Mouse (Mus musculus): Measurements from ENCODE around the gene Pdcl2. TPM values are rescaled to one million over a fixed set of nuclear protein-coding genes. Genes with fewer than 3 reads are reported as not detected.

Gene Pdcl2
- total and polyA plus RNA-seq, 3 experiments, result not detected

DNA sequence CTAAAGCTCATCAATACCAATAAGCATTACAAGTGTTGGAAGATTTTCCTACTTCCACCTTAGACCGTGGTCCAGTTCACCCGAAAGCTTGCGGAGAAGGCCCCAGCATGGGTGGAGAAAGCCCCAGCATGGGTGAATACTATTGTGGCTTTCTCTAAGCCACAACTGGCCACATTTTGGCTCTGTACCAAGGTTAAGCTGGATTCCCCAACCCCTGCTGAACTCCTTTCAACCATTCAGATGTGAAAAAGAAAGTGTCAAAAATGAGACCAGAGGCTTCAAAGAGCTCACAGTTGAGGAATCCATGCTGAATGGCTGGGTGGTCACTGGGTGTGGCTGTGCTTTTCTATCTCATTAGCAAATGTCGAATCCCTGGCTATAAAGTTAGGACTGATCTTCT, 2.9 kb upstream of the Pdcl2 start:
- Histone ChIP-seq H3K4me3 (ENCODE audit: low read depth, low read length) (no peak overlapping the region), H3K4me1 (ENCODE audit: insufficient read depth, low read depth, low read length) (no peaks in the 10 kb centered on the region), H3K27me3 (ENCODE audit: insufficient read depth, low read length) (peaks cover 9% of the 10 kb centered on the region), H3K9me3 (replicated peaks) (no peaks in the 10 kb centered on the region), H3K36me3 (replicated peaks) (no peaks in the 10 kb centered on the region)
- DNase-seq (ENCODE audit: low spot score) (no peak), ATAC-seq (ENCODE audit: extremely low read depth, insufficient number of reproducible peaks, low FRiP score, poor library complexity, severe bottlenecking) (no peak)
- TF ChIP-seq GATA1 (IDR thresholded peaks at IDR 0.05; ENCODE audit: borderline replicate concordance, low read length) (no peak), TAL1 (conservative IDR thresholded peaks at IDR 0.05; ENCODE audit: low read depth, low read length) (no peak), POLR2AphosphoS5 (IDR thresholded peaks at IDR 0.05; ENCODE audit: insufficient replicate concordance, low read depth, low read length) (no peak), CTCF (IDR thresholded peaks at IDR 0.05; ENCODE audit: low read depth, low read length) (no peak), GATA2 (IDR thresholded peaks at IDR 0.05; ENCODE audit: borderline replicate concordance, low read depth, low read length) (no peak)

DNA sequence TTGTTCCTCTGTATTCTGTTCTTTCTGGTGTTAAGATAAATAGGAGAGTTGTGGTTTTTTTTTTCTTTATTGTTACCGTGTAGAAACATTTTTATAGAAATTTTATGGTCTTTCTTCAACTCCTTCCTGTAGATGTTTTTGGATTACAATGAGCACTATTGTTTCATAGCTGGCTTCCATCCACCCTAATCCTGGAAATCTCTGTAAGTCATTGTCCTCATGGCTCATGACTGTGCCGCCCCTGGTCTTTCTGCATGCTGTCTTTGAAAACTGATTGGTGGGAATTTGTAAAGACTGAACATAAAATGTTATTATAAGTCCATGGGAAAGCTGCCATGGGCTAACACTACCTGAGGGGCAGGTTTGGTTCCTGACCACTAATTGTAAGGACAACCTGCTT, 3.7 kb downstream of the Pdcl2 start:
- H3K9me3 ChIP-seq (replicated peaks), result no peaks in the 10 kb centered on the region
- TF ChIP-seq TAL1 (conservative IDR thresholded peaks at IDR 0.05; ENCODE audit: low read depth, low read length) (no peak), GATA2 (IDR thresholded peaks at IDR 0.05; ENCODE audit: borderline replicate concordance, low read depth, low read length) (no peak), POLR2AphosphoS5 (IDR thresholded peaks at IDR 0.05; ENCODE audit: insufficient replicate concordance, low read depth, low read length) (no peak)
- ATAC-seq (ENCODE audit: extremely low read depth, insufficient number of reproducible peaks, low FRiP score, poor library complexity, severe bottlenecking) (no peak), DNase-seq (ENCODE audit: low spot score) (no peak)
- peaks cover 32% of the 10 kb centered on the region for H3K27me3 ChIP-seq (ENCODE audit: insufficient read depth, low read length)
- H3K4me1 ChIP-seq (ENCODE audit: insufficient read depth, low read depth, low read length), result no peaks in the 10 kb centered on the region
- H3K4me3 ChIP-seq (ENCODE audit: low read depth, low read length), result no peak overlapping the region
- no peaks in the 10 kb centered on the region for H3K36me3 ChIP-seq (replicated peaks)

DNA sequence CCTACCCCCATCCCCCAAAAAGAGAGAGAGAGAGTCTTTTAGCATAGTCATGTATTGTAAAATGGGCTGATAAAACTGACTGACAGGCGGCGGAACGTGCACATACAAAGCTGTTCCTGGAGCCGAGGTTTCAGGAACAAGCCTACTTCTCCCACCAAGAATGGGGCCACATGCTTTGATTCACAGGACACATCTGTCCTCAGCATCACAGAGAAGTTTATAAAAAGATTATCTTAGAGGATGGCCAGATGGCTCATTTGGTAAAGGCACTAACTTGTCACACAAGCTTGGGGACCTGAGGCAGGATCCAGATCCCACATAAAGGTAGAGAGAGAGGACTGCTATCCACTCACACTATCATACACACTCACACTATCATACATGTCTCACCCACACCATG, 5.8 kb downstream of the Pdcl2 start:
- TF ChIP-seq POLR2AphosphoS5 (IDR thresholded peaks at IDR 0.05; ENCODE audit: insufficient replicate concordance, low read depth, low read length) (no peak), GATA2 (IDR thresholded peaks at IDR 0.05; ENCODE audit: borderline replicate concordance, low read depth, low read length) (no peak), TAL1 (conservative IDR thresholded peaks at IDR 0.05; ENCODE audit: low read depth, low read length) (no peak), GATA1 (IDR thresholded peaks at IDR 0.05; ENCODE audit: borderline replicate concordance, low read length) (no peak), CTCF (IDR thresholded peaks at IDR 0.05; ENCODE audit: low read depth, low read length) (no peak)
- Histone ChIP-seq H3K27me3 (ENCODE audit: insufficient read depth, low read length) (peaks cover 33% of the 10 kb centered on the region), H3K36me3 (replicated peaks) (no peaks in the 10 kb centered on the region), H3K4me1 (ENCODE audit: insufficient read depth, low read depth, low read length) (no peaks in the 10 kb centered on the region), H3K4me3 (ENCODE audit: low read depth, low read length) (no peak overlapping the region), H3K9me3 (replicated peaks) (no peaks in the 10 kb centered on the region)
- no peak for ATAC-seq (ENCODE audit: extremely low read depth, insufficient number of reproducible peaks, low FRiP score, poor library complexity, severe bottlenecking)
- DNase-seq (ENCODE audit: low spot score), result no peak

DNA sequence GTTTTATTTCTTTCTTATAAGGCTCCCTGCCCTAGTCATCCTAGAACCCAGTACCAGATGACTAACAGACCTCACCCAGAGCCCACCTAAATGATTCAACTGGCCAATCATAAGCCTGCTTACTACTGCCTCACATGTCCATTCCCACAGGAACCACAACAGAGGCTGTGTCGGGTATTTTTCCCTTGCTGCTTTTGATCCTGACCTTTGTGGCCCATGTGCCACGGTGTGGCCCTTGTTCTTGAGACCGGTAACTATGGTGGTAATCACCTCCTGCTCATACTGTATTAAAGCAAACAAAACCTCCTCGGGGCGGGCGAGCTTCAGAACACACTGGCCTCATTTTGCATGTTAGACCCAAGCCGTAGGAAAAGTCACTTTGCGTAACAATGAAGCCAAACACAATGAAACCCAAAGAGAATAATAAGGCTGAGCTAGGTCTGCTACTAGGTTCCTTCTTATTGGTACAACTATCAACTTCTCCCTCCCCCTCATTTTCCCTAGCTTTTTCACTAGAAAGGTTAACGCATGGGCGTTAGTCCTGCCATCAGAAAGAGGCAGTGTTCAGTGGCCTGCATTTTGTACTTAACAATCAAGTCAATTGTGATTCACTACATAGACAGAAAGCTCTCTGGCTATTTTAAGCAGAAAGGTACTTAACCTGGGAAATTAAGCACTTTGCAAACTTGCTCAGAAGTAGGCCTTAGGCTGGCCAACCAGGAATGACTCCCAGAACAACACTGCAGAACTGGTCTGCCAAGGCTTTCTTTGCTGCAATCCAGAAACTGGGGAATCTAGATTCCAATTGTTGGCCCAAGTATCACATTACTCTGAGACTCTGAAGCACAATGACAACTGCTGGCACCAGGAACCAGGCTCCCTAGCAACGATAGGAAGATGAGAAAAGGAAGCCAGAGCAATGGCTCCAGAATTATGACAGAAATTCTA, 9.4 kb downstream of the Pdcl2 start:
- Histone ChIP-seq H3K36me3 (replicated peaks) (no peaks in the 10 kb centered on the region), H3K4me1 (ENCODE audit: insufficient read depth, low read depth, low read length) (no peaks in the 10 kb centered on the region), H3K4me3 (ENCODE audit: low read depth, low read length) (no peak overlapping the region), H3K27me3 (ENCODE audit: insufficient read depth, low read length) (peaks cover 36% of the 10 kb centered on the region), H3K9me3 (replicated peaks) (no peaks in the 10 kb centered on the region)
- ATAC-seq (ENCODE audit: extremely low read depth, insufficient number of reproducible peaks, low FRiP score, poor library complexity, severe bottlenecking) (no peak), DNase-seq (ENCODE audit: low spot score) (no peak)
- TF ChIP-seq GATA2 (IDR thresholded peaks at IDR 0.05; ENCODE audit: borderline replicate concordance, low read depth, low read length) (no peak), POLR2AphosphoS5 (IDR thresholded peaks at IDR 0.05; ENCODE audit: insufficient replicate concordance, low read depth, low read length) (no peak), CTCF (IDR thresholded peaks at IDR 0.05; ENCODE audit: low read depth, low read length) (no peak), GATA1 (IDR thresholded peaks at IDR 0.05; ENCODE audit: borderline replicate concordance, low read length) (no peak), TAL1 (conservative IDR thresholded peaks at IDR 0.05; ENCODE audit: low read depth, low read length) (no peak)

- H3K4me3 ChIP-seq (ENCODE audit: low read depth, low read length), result no peak overlapping the region
- H3K9me3 ChIP-seq (replicated peaks), result no peaks in the 10 kb centered on the region
- no peaks in the 10 kb centered on the region for H3K36me3 ChIP-seq (replicated peaks)
- TF ChIP-seq GATA2 (IDR thresholded peaks at IDR 0.05; ENCODE audit: borderline replicate concordance, low read depth, low read length) (no peak), CTCF (IDR thresholded peaks at IDR 0.05; ENCODE audit: low read depth, low read length) (no peak), TAL1 (conservative IDR thresholded peaks at IDR 0.05; ENCODE audit: low read depth, low read length) (no peak), POLR2AphosphoS5 (IDR thresholded peaks at IDR 0.05; ENCODE audit: insufficient replicate concordance, low read depth, low read length) (no peak), GATA1 (IDR thresholded peaks at IDR 0.05; ENCODE audit: borderline replicate concordance, low read length) (no peak)
- DNase-seq (ENCODE audit: low spot score), result no peak
- H3K27me3 ChIP-seq (ENCODE audit: insufficient read depth, low read length), result peaks cover 20% of the 10 kb centered on the region
- peaks cover 9% of the 10 kb centered on the region for H3K4me1 ChIP-seq (ENCODE audit: insufficient read depth, low read depth, low read length)
- no peak for ATAC-seq (ENCODE audit: extremely low read depth, insufficient number of reproducible peaks, low FRiP score, poor library complexity, severe bottlenecking)
These were observed 22.8 kb downstream of the Pdcl2 start for GRCm38 (mm10) chr5:76308206-76308605.

DNA sequence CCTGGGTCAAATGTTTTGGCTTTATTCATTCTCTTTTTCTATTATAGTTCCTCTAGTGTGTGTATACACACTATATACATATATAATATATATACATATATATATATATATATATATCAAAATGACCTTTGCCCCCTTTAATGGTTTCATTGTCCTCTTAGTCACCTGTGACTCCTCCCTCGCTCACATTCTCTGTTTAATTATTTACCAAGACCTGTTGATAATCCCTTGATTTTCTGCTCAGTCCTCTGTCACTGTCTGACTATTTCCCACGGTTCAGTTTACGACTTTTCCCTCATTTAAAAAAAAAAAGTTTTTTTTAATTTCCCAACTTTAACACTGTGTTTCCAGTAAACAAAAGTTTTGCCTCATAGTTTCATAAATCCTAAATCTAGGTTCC, 24.7 kb downstream of the Pdcl2 start:
- TF ChIP-seq GATA1 (IDR thresholded peaks at IDR 0.05; ENCODE audit: borderline replicate concordance, low read length), result no peak
- TF ChIP-seq GATA2 (IDR thresholded peaks at IDR 0.05; ENCODE audit: borderline replicate concordance, low read depth, low read length), result no peak
- no peak for TF ChIP-seq POLR2AphosphoS5 (IDR thresholded peaks at IDR 0.05; ENCODE audit: insufficient replicate concordance, low read depth, low read length)
- TF ChIP-seq CTCF (IDR thresholded peaks at IDR 0.05; ENCODE audit: low read depth, low read length), result no peak
- TF ChIP-seq TAL1 (conservative IDR thresholded peaks at IDR 0.05; ENCODE audit: low read depth, low read length), result no peak
- DNase-seq (ENCODE audit: low spot score) (no peak), ATAC-seq (ENCODE audit: extremely low read depth, insufficient number of reproducible peaks, low FRiP score, poor library complexity, severe bottlenecking) (no peak)
- no peaks in the 10 kb centered on the region for H3K9me3 ChIP-seq (replicated peaks)
- H3K4me1 ChIP-seq (ENCODE audit: insufficient read depth, low read depth, low read length), result peaks cover 14% of the 10 kb centered on the region
- no peak overlapping the region for H3K4me3 ChIP-seq (ENCODE audit: low read depth, low read length)
- H3K36me3 ChIP-seq (replicated peaks), result no peaks in the 10 kb centered on the region
- H3K27me3 ChIP-seq (ENCODE audit: insufficient read depth, low read length), result peaks cover 10% of the 10 kb centered on the region
